ENCODE assay signal across 8 mouse cellular contexts in genomic region chr3:81036151-81036553, GRCm38 (mm10). TPM values are rescaled to one million over a fixed set of nuclear protein-coding genes. Genes with fewer than 3 reads are reported as not detected.
DNase-seq lines count a peak whose midpoint lies in the region; ATAC-seq lines count a peak whose summit lies in the region.

Gene Pdgfc, plus strand, starts transcription at chr3:81036416.

- ATAC-seq in embryonic facial prominence, embryonic 14.5 days (ENCODE audit: low read depth), result no peak
- peak; percentile 35; the same call in 1 of the 2 replicates for ATAC-seq in liver, embryonic 11.5 days (replicated peaks; ENCODE audit: low FRiP score)

- peak within 1 kb of the TSS; percentile 93 for H3K27ac ChIP-seq in heart, embryonic 10.5 days
- peak within 1 kb of the TSS; percentile 78 for H3K27ac ChIP-seq in embryonic facial prominence, embryonic 14.5 days (replicated peaks; ENCODE audit: low read depth, low read length)
- H3K27ac ChIP-seq in liver, embryonic 11.5 days (ENCODE audit: low read depth, low read length), result peak within 1 kb of the TSS; percentile 58

- no peaks in the 10 kb centered on the region for H3K27me3 ChIP-seq in heart, embryonic 10.5 days (ENCODE audit: insufficient read depth, poor library complexity, severe bottlenecking)
- H3K27me3 ChIP-seq in embryonic facial prominence, embryonic 14.5 days (replicated peaks; ENCODE audit: control insufficient read depth, insufficient read depth, low read length), result no peaks in the 10 kb centered on the region
- peaks cover 21% of the 10 kb centered on the region for H3K27me3 ChIP-seq in liver, embryonic 11.5 days (replicated peaks; ENCODE audit: control insufficient read depth, insufficient read depth, low read length)

- no peaks in the 10 kb centered on the region for H3K9me3 ChIP-seq in heart, embryonic 10.5 days
- H3K9me3 ChIP-seq in embryonic facial prominence, embryonic 14.5 days (ENCODE audit: control insufficient read depth, low read length), result no peaks in the 10 kb centered on the region
- H3K9me3 ChIP-seq in liver, embryonic 11.5 days (ENCODE audit: control insufficient read depth, low read length), result no peaks in the 10 kb centered on the region

- H3K4me3 ChIP-seq in heart, embryonic 10.5 days, result peak within 1 kb of the TSS; percentile 88
- peak within 1 kb of the TSS; percentile 75 for H3K4me3 ChIP-seq in embryonic facial prominence, embryonic 14.5 days (ENCODE audit: low read depth, low read length)
- H3K4me3 ChIP-seq in liver, embryonic 11.5 days (ENCODE audit: low read depth, low read length), result peak within 1 kb of the TSS; percentile 59

- H3K9ac ChIP-seq in embryonic facial prominence, embryonic 14.5 days (ENCODE audit: low read depth, low read length), result peak within 1 kb of the TSS; percentile 81
- H3K9ac ChIP-seq in liver, embryonic 11.5 days (ENCODE audit: low read depth, low read length), result peak within 1 kb of the TSS; percentile 57

- peaks cover 10% of the 10 kb centered on the region; the same call in 1 of the 2 replicates for H3K4me1 ChIP-seq in heart, embryonic 10.5 days
- peaks cover 13% of the 10 kb centered on the region; the same call in 1 of the 2 replicates for H3K4me1 ChIP-seq in embryonic facial prominence, embryonic 14.5 days (ENCODE audit: control insufficient read depth, insufficient read depth, low read length)
- no peaks in the 10 kb centered on the region; the same call in 1 of the 2 replicates for H3K4me1 ChIP-seq in liver, embryonic 11.5 days (replicated peaks; ENCODE audit: control insufficient read depth, insufficient read depth, low read length)

- 1% methylated on average over 16 of the region's 17 CpGs for WGBS in heart, embryonic 10.5 days
- WGBS in embryonic facial prominence, embryonic 14.5 days, result 4% methylated on average over 3 of the region's 17 CpGs
- WGBS in liver, embryonic 11.5 days, result 4% methylated on average over 17 of the region's 17 CpGs

- DNase-seq in heart, embryonic 10.5 days (ENCODE audit: low spot score), result no peak
- no peak for DNase-seq in heart, postnatal 25 days (ENCODE audit: low spot score)
- DNase-seq in 3134 (ENCODE audit: extremely low read depth, insufficient read length, low spot score), result peak; percentile 49
- DNase-seq in embryonic facial prominence, embryonic 14.5 days (ENCODE audit: low spot score), result no peak
- DNase-seq in liver, embryonic 11.5 days (ENCODE audit: low spot score), result no peak
- no peak for DNase-seq in MN1 (ENCODE audit: low spot score)
- no peak for DNase-seq in right cerebral cortex, postnatal 10 days (ENCODE audit: low spot score in 2 of 2)
- DNase-seq in T-cell, adult 2 months (ENCODE audit: low spot score), result no peak

- intact Hi-C loops in heart, postnatal 25 days (cut with DNase I), result loop anchor here (10.0 kb wide), 1 partner anchor 449 kb away; no protein-coding TSS in a partner anchor

- H3K4me2 ChIP-seq in embryonic facial prominence, embryonic 14.5 days (ENCODE audit: low read depth, low read length), result peak within 1 kb of the TSS; percentile 70
- peak within 1 kb of the TSS; percentile 79 for H3K4me2 ChIP-seq in liver, embryonic 11.5 days

- no peaks in the 10 kb centered on the region for H3K36me3 ChIP-seq in heart, embryonic 10.5 days
- no peaks in the 10 kb centered on the region for H3K36me3 ChIP-seq in embryonic facial prominence, embryonic 14.5 days (ENCODE audit: control insufficient read depth, insufficient read depth, low read length)
- no peaks in the 10 kb centered on the region for H3K36me3 ChIP-seq in liver, embryonic 11.5 days (ENCODE audit: control insufficient read depth, insufficient read depth, low read length)

RNA-seq across cellular contexts. Expression of gene Pdgfc, which starts in this region (rescaled TPM):
- 8.5 and 25.7 TPM in 2 replicates for polyA plus RNA-seq in heart, embryonic 10.5 days (2016; fragmentation: Nextera tagmentation; extraction: Ambion mirVana)
- total RNA-seq in heart, postnatal 25 days (2021), result 1 to 10 TPM; 2.5 to 3.2 TPM
- polyA plus RNA-seq in embryonic facial prominence, embryonic 14.5 days (2014; fragmentation: Nextera tagmentation; extraction: Ambion mirVana), result 27.7 and 30.4 TPM in 2 replicates
- polyA plus RNA-seq in liver, embryonic 11.5 days (2014; fragmentation: Nextera tagmentation; extraction: Ambion mirVana), result 11.8 and 12.7 TPM in 2 replicates
